Mouse (Mus musculus) skeletal muscle tissue, adult 2 months (tissue): Measurements from ENCODE around the gene Pak3.
"Not testable (repeated sequence)": the region's sequence is repeated elsewhere in the genome, so short reads cannot be mapped to it uniquely, and the experiment has no call there.

Source experiments
- DNase-seq: peaks from one replicate; pipeline ENCODE4 v3.0.0-alpha.2; 2012; ENCODE audit warnings: low read depth, low spot score

Gene Pak3

GRCm38 (mm10) chrX:143518168-143518901 lies at the start of gene Pak3:
TSS of gene Pak3 (plus strand) at chrX:143518591.
- DNase-seq = no peak

- DNase-seq = peak; percentile 100
Measured at GRCm38 (mm10) chrX:143482866-143483265, 35.5 kb upstream of the Pak3 start.

GRCm38 (mm10) chrX:143501053-143501695 lies 17.2 kb upstream of the Pak3 start:
- DNase-seq = no peak

- DNase-seq = no peak
Measured at GRCm38 (mm10) chrX:143501776-143502365, 16.5 kb upstream of the Pak3 start.

GRCm38 (mm10) chrX:143518917-143519316 lies 526 bp downstream of the Pak3 start:
- DNase-seq = no peak

- not testable (repeated sequence) for DNase-seq
Measured at GRCm38 (mm10) chrX:143519454-143519853, 1.1 kb downstream of the Pak3 start.

GRCm38 (mm10) chrX:143520195-143520594 lies 1.8 kb downstream of the Pak3 start:
- no peak for DNase-seq

- no peak for DNase-seq
Measured at GRCm38 (mm10) chrX:143532331-143532730, 13.9 kb downstream of the Pak3 start.

GRCm38 (mm10) chrX:143533574-143533973 lies 15.2 kb downstream of the Pak3 start:
- no peak for DNase-seq

GRCm38 (mm10) chrX:143542756-143543155 lies 24.4 kb downstream of the Pak3 start:
- DNase-seq = no peak

GRCm38 (mm10) chrX:143543186-143543793 lies 24.9 kb downstream of the Pak3 start:
- DNase-seq = no peak

- DNase-seq = no peak
Measured at GRCm38 (mm10) chrX:143573691-143574090, 55.3 kb downstream of the Pak3 start.

- DNase-seq = no peak
Measured at GRCm38 (mm10) chrX:143579925-143580324, 61.5 kb downstream of the Pak3 start.

- no peak for DNase-seq
Measured at GRCm38 (mm10) chrX:143580458-143580959, 62.1 kb downstream of the Pak3 start.

- DNase-seq = no peak
Measured at GRCm38 (mm10) chrX:143606877-143607449, 88.6 kb downstream of the Pak3 start.

- no peak for DNase-seq
Measured at GRCm38 (mm10) chrX:143618734-143619133, 100.3 kb downstream of the Pak3 start.

- DNase-seq = no peak
Measured at GRCm38 (mm10) chrX:143627767-143628166, 109.4 kb downstream of the Pak3 start.

GRCm38 (mm10) chrX:143643936-143644335 lies 125.5 kb downstream of the Pak3 start:
- DNase-seq = no peak

GRCm38 (mm10) chrX:143644807-143645206 lies 126.4 kb downstream of the Pak3 start:
- DNase-seq = no peak

- no peak for DNase-seq
Measured at GRCm38 (mm10) chrX:143654308-143655176, 136.2 kb downstream of the Pak3 start.

- no peak for DNase-seq
Measured at GRCm38 (mm10) chrX:143655177-143655492, 136.7 kb downstream of the Pak3 start.
